Mouse (Mus musculus): ENCODE data around the gene Tmprss12.

- no peak for TF ChIP-seq POLR2A (IDR thresholded peaks at IDR 0.05; ENCODE audit: low read depth, low read length)
- no peak for TF ChIP-seq CTCF (IDR thresholded peaks at IDR 0.05; ENCODE audit: extremely low read depth, insufficient read depth, insufficient read length, insufficient replicate concordance)
Observed at GRCm38 (mm10) chr15:100271411-100271810, 9.2 kb upstream of the Tmprss12 start.
